In the genomic region with DNA sequence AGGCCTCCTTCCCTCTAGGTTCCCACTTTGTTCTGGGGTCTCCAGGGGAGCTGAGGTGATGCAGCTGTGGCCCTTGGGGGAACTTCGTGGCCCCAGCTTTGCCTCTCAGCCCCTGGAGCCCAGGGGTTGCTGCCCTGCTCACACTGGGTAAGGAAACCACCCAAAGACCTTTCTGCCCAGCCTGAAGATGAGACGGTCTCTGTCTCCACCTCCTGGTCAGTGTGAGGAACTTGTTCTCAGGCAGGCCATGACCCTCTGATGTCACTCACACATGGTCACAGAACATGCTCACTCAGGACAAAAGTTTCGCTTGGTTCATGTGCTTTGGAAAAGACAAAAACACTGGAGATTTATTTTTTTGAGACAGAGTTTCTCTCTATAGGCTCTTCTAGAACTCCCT, we compare ENCODE assay signal across 8 mouse cellular contexts. TPM values are rescaled to one million over a fixed set of nuclear protein-coding genes. Genes with fewer than 3 reads are reported as not detected.
A peak's percentile ranks its signal among the peaks of the same experiment; 100 is the strongest.
DNase-seq lines count a peak whose midpoint lies in the region; ATAC-seq lines count a peak whose summit lies in the region.

No protein-coding gene starts in this region.

- H3K36me3 ChIP-seq in intestine, embryonic 15.5 days, result peaks cover 11% of the 10 kb centered on the region

- DNase-seq in ovary, adult 18-20 months (ENCODE audit: low spot score), result peak; percentile 54
- DNase-seq in ovary, postnatal 36 days (ENCODE audit: low spot score), result no peak
- peak; percentile 75 to 84 for DNase-seq in adrenal gland, postnatal 36 days
- peak; percentile 71 for DNase-seq in gastrocnemius, postnatal 10 days
- DNase-seq in lung, postnatal 14 days, result peak; percentile 81
- DNase-seq in spleen, adult 18-20 months, result peak; percentile 55 to 72
- DNase-seq in right cerebral cortex, postnatal 10 days (ENCODE audit: low spot score in 2 of 2), result no peak

- H3K4me3 ChIP-seq in intestine, embryonic 15.5 days (replicated peaks), result no peak overlapping the region

- no peaks in the 10 kb centered on the region for H3K9me3 ChIP-seq in intestine, embryonic 15.5 days

- H3K4me2 ChIP-seq in intestine, embryonic 15.5 days (replicated peaks), result no peak overlapping the region

- ATAC-seq in intestine, embryonic 15.5 days, result peak; percentile 67

- no peak overlapping the region for H3K9ac ChIP-seq in intestine, embryonic 15.5 days

- no peaks in the 10 kb centered on the region for H3K27me3 ChIP-seq in intestine, embryonic 15.5 days (replicated peaks)

- no peaks in the 10 kb centered on the region for H3K4me1 ChIP-seq in intestine, embryonic 15.5 days (replicated peaks)

- 29% methylated on average over 3 of the region's 3 CpGs for WGBS in intestine, embryonic 15.5 days

- no peak overlapping the region for H3K27ac ChIP-seq in intestine, embryonic 15.5 days

RNA-seq across cellular contexts. Expression of gene Gm10277, which starts 28.5 kb away (rescaled TPM):
- not detected for total RNA-seq in adrenal gland, postnatal 36 days (2021)
- not detected for total RNA-seq in gastrocnemius, postnatal 10 days (2021)
- 0.93 and 1.5 TPM in 2 replicates for polyA plus RNA-seq in intestine, embryonic 15.5 days (2015; fragmentation: Nextera tagmentation; extraction: Ambion mirVana)

RNA-seq across cellular contexts. Expression of gene Myo18a, which starts 53.0 kb away (rescaled TPM):
- total RNA-seq in adrenal gland, postnatal 36 days (2021), result 10 to 100 TPM; 56.7 to 76.3 TPM
- 100 to 1,000 TPM; 300 to 302 TPM for total RNA-seq in gastrocnemius, postnatal 10 days (2021)
- polyA plus RNA-seq in intestine, embryonic 15.5 days (2015; fragmentation: Nextera tagmentation; extraction: Ambion mirVana), result 27.7 and 32.1 TPM in 2 replicates

Comparison
In these comparisons a context has a peak if more than half of its experiments do, and no peak if none do; other contexts are left out.
1. DNase-seq: peak in ovary, adult 18-20 months (single experiment), adrenal gland, postnatal 36 days (2 of 2), gastrocnemius, postnatal 10 days (single experiment), lung, postnatal 14 days (single experiment) and spleen, adult 18-20 months (2 of 2); none in ovary, postnatal 36 days (single experiment) and right cerebral cortex, postnatal 10 days (0 of 2).